Mouse (Mus musculus) Muller cell, postnatal 12 days (primary cell): ENCODE data around the gene Depdc5.
"Not testable (repeated sequence)": the region's sequence is repeated elsewhere in the genome, so short reads cannot be mapped to it uniquely, and the experiment has no call there.

Experiments used
- DNase-seq: peaks from one replicate; pipeline ENCODE4 v3.0.0-alpha.2; 2015; ENCODE audit errors: inconsistent ontology term

Gene Depdc5

GRCm38 (mm10) chr5:32863253-32864228, at the start of gene Depdc5:
TSS of gene Depdc5 (plus strand) at chr5:32863701.
- peak; percentile 93 for DNase-seq

GRCm38 (mm10) chr5:32815396-32815795, 48.1 kb upstream of the Depdc5 start:
- DNase-seq, result no peak

GRCm38 (mm10) chr5:32820471-32820870, 43.0 kb upstream of the Depdc5 start:
- DNase-seq, result no peak

GRCm38 (mm10) chr5:32827009-32827408, 36.5 kb upstream of the Depdc5 start, which contains the start of gene Gm20671:
TSS of gene Gm20671 (minus strand) at chr5:32827109.
- DNase-seq, result no peak

- DNase-seq, result not testable (repeated sequence)
Observed at GRCm38 (mm10) chr5:32828766-32829165, 34.7 kb upstream of the Depdc5 start.

- DNase-seq, result no peak
Observed at GRCm38 (mm10) chr5:32830054-32830453, 33.4 kb upstream of the Depdc5 start.

- no peak for DNase-seq
Observed at GRCm38 (mm10) chr5:32834497-32834896, 29.0 kb upstream of the Depdc5 start.

- no peak for DNase-seq
Observed at GRCm38 (mm10) chr5:32836976-32837375, 26.5 kb upstream of the Depdc5 start.

- DNase-seq, result no peak
Observed at GRCm38 (mm10) chr5:32840029-32840428, 23.5 kb upstream of the Depdc5 start.

- no peak for DNase-seq
Observed at GRCm38 (mm10) chr5:32849178-32849577, 14.3 kb upstream of the Depdc5 start.

GRCm38 (mm10) chr5:32849580-32849979, 13.9 kb upstream of the Depdc5 start:
- DNase-seq, result not testable (repeated sequence)

GRCm38 (mm10) chr5:32852026-32852425, 11.5 kb upstream of the Depdc5 start:
- DNase-seq, result no peak

GRCm38 (mm10) chr5:32853731-32854507, 9.6 kb upstream of the Depdc5 start, which contains the start of gene Prr14l:
TSS of gene Prr14l (minus strand) at chr5:32854256.
- DNase-seq, result peak; percentile 98

- no peak for DNase-seq
Observed at GRCm38 (mm10) chr5:32854818-32855217, 8.7 kb upstream of the Depdc5 start.

- not testable (repeated sequence) for DNase-seq
Observed at GRCm38 (mm10) chr5:32855274-32855673, 8.2 kb upstream of the Depdc5 start.

- DNase-seq, result no peak
Observed at GRCm38 (mm10) chr5:32857781-32858220, 5.7 kb upstream of the Depdc5 start.

GRCm38 (mm10) chr5:32861082-32861481, 2.4 kb upstream of the Depdc5 start:
- DNase-seq, result no peak

- DNase-seq, result no peak
Observed at GRCm38 (mm10) chr5:32862469-32863132, 900 bp upstream of the Depdc5 start.

- DNase-seq, result no peak
Observed at GRCm38 (mm10) chr5:32869389-32870024, 6.0 kb downstream of the Depdc5 start.

- DNase-seq, result no peak
Observed at GRCm38 (mm10) chr5:32872346-32872745, 8.8 kb downstream of the Depdc5 start.

GRCm38 (mm10) chr5:32886739-32887138, 23.2 kb downstream of the Depdc5 start:
- DNase-seq, result no peak
